Mouse (Mus musculus) cerebellum, postnatal 36 days (tissue): ENCODE measurements around the gene Gm2897.
"Not testable (repeated sequence)": the region's sequence is repeated elsewhere in the genome, so short reads cannot be mapped to it uniquely, and the experiment has no call there.

Experiments
- DNase-seq, 2 experiments: peaks; one replicate each; pipeline ENCODE4 v3.0.0; 2021 to 2022; ENCODE audit warnings: mixed read lengths in 2 of 2

Gm2897 gene

DNA sequence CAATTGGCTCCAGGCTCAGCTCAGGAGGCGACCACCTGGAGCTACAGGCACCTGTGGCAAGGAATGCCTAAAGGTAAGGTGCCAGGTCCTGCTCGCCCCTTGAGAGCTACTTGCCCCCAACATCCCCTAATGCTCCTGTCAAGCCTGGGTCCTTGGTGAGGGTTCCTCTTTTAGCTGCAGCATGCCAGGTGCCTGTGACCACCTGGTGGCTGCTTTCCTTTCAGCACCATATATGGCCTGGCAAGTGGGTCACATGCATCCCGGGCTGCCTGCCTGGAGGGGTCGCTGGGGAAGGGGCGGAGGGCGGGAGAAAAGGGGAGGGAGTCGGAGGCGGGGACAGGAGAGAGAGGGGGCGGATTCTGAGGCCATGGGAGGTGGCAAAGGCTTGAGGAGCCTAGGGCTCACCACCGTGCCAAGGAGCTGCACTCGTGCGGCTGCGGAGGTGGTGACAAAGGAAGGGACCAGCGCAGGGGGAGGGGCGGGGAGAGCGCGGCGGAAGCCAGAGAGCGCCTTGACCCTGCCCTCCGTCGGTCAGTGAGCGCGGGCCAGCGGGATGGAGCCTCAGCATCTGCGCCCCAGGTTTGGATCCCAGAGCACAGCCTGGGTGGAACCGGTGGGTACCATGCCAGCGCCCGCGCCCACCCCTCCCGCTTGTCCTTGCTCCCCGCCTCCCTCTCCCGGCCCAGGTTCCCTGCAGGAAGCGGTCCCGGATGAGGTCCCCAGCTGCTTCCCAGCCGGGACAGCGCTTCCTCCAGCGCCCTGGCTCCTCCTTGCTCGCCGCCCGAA lies at the start of gene Gm2897:
Gene Gm2897 (plus strand): TSS at position 559 of the 786 bp plus-strand sequence.
- DNase-seq = peak; percentile 10 to 29

DNA sequence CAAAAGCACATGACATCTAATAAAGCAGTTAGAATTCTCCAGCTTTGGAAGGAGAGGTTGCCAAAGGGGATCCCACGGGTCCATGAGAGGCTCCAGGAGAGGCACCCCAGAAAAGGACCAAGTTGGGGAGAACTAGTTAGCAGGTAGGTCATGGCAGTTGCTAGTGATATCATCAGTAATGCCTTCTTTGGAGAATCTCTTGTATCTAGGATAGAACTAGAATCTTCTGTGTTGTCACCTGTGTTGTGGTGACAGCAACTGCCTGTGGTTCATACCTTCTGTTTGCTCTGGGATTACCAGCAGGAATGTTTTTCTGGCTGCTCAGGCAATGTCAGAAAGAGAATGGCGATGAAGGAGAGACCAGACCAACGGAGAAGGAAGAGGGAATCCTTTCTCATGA lies 19.4 kb upstream of the Gm2897 start, which contains the start of gene Gm2888:
Gene Gm2888 (plus strand): TSS at position 301 of the 400 bp plus-strand sequence.
- not testable (repeated sequence) for DNase-seq

GRCm38 (mm10) chr14:3049513-3049800 lies 372 bp downstream of the Gm2897 start:
- peak; percentile 8 to 25 for DNase-seq

GRCm38 (mm10) chr14:3050087-3050486 lies 1.0 kb downstream of the Gm2897 start:
- peak; percentile 13 to 15 for DNase-seq

DNA sequence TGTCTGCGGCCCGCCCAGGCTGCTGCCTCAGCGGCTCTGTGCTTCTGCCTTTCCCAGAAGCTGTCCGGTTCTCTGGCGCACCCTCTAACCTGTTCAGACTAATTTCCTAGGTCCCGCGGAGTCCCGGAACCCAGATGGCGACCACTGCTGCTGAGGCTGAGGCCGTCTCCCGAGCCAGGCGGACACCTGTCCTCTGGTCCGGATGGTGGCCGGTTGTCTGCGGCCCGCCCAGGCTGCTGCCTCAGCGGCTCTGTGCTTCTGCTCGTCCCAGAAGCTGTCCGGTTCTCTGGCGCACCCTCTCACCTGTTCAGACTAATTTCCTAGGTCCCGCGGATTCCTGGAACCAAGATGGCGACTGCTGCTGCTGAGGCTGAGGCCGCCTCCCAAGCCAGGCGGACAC lies 67.0 kb downstream of the Gm2897 start:
- peak; percentile 1 to 3 for DNase-seq
